Mouse (Mus musculus): Measurements from ENCODE around the gene Olfr648. TPM values are rescaled to one million over a fixed set of nuclear protein-coding genes. Genes with fewer than 3 reads are reported as not detected.
A peak's percentile ranks its signal among the peaks of the same experiment; 100 is the strongest.

Olfr648 gene
- 0.21 and 0.29 TPM in 2 replicates for polyA plus RNA-seq (2016; fragmentation: Nextera tagmentation; extraction: Ambion mirVana)

DNA sequence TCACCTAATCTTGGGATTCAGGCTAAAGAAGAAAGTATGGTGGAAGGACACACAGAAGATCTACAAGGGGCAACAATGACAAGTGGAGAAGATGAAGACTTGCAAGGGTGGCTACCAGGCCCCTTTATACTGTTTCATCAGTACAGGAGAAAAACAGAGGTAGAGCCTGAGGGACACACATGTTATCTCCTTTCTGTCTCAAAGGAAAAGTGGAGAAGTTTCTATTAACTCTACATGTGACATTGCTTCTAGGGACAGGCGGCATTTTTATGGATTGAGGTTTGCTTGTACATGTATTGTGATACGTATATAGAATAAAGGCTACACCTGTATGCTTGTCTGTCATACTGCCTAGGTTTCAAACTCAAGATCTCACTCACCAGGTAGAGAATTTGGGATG, at the start of gene Olfr648:
Gene Olfr648, minus strand, starts transcription at position 101 of the 400 bp plus-strand sequence.
- no peak for DNase-seq (ENCODE audit: low spot score)
- Histone ChIP-seq H3K4me3 (no peak within 1 kb of the TSS), H3K27me3 (ENCODE audit: low read depth, poor library complexity, severe bottlenecking) (no peaks in the 10 kb centered on the region), H3K36me3 (no peaks in the 10 kb centered on the region), H3K27ac (replicated peaks) (no peak within 1 kb of the TSS), H3K4me1 (no peaks in the 10 kb centered on the region), H3K9me3 (replicated peaks) (no peaks in the 10 kb centered on the region)
- 92% methylated on average over 2 of the region's 2 CpGs for whole genome bisulfite sequencing

DNA sequence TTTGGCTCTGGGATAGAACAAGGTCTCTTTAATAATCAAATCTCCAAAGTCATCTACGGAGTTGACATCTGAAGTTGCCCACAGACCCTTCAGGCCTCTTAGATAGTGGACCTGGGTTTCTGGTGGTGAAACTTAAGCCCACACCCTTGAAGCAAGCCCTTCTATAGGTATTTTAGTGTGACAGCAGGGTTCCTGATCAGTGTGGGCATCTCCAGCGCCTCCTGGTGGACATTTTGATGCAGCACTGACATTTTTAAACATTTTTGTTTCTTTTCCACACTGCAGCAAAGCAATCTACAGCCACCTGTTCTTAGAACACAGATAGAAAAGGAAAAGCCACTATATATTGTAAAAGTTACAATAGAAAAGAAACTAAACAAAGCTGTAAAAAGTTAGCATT, 48.0 kb upstream of the Olfr648 start:
- Histone ChIP-seq H3K27me3 (ENCODE audit: low read depth, poor library complexity, severe bottlenecking) (no peaks in the 10 kb centered on the region), H3K4me3 (no peak overlapping the region), H3K4me1 (no peaks in the 10 kb centered on the region), H3K9me3 (replicated peaks) (no peaks in the 10 kb centered on the region), H3K27ac (replicated peaks) (no peak overlapping the region), H3K36me3 (no peaks in the 10 kb centered on the region)
- 37% methylated on average over 2 of the region's 2 CpGs for WGBS
- DNase-seq (ENCODE audit: low spot score) = no peak

DNA sequence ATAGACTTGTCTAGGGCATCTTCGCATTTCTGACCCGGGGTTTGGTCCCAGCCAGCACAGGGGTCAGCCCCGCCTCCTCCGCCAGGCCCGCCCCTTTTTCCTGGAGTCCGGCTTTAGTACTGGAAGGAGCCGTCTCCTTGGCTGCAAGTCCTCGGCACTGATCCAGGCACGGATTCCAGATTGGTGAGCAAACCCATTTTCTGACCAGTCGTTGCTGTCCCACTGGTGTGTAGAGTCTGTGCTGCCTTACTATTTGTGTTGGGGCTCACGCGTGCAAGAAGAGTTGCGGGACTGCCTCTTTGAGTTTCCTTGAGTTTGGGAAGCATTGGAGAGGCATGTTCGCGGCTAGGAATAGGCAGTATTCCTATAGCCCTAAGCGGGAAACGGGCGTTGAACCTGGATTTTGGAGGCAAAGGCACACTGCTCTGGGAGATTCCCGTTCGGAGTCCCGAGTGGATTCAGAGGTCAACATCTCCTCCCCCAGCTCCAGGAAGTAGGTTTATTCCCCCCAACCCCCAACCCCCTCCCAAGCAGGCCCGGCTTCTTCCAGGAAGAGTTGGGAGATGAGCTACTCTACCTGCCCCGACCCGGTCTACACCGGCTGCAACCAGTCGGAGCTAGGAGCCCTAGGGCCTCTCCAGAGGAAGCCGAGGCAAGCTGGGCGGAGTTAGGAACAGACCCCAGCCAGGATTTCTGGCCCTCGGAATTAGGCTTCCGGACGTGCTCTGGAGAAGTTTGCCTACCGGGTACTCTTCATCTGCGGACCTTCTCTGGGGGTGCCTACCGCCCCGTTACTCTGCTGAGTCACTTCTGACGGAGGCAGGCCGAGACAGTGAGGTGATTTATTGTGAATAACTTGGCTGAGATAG, 35.7 kb upstream of the Olfr648 start, which contains the start of gene Trim6:
Gene Trim6, plus strand, starts transcription at position 93 of the 869 bp plus-strand sequence.
- Histone ChIP-seq H3K27me3 (ENCODE audit: low read depth, poor library complexity, severe bottlenecking) (no peaks in the 10 kb centered on the region), H3K9me3 (replicated peaks) (no peaks in the 10 kb centered on the region), H3K36me3 (no peaks in the 10 kb centered on the region), H3K4me1 (peaks cover 12% of the 10 kb centered on the region), H3K27ac (replicated peaks) (peak within 1 kb of the TSS; percentile 71), H3K4me3 (peak within 1 kb of the TSS; percentile 56)
- 2% methylated on average over 37 of the region's 37 CpGs for WGBS
- DNase-seq (ENCODE audit: low spot score) = peak; percentile 64

DNA sequence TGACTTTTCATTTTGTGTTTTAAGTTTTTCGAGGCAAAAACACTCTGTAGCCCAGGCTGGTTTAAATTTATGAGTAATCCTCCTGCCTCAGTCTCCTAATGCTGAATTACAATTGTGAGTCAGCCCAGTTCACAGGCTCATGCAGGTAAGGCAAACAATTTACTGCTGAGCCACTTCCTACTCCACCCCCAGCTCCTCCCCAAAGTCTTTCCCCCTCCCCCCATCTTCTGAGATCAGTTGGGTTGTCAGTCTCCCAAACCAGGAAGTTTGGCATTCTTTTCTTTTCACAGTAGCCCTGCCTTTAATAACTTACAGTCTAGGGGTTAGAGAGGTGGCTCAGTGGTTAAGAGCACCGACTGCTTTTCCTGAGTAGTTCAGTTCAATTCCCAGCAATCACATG, 34.7 kb upstream of the Olfr648 start:
- no peaks in the 10 kb centered on the region for H3K36me3 ChIP-seq
- peaks cover 12% of the 10 kb centered on the region for H3K4me1 ChIP-seq
- H3K9me3 ChIP-seq (replicated peaks) = no peaks in the 10 kb centered on the region
- no peak overlapping the region for H3K27ac ChIP-seq (replicated peaks)
- no peak for DNase-seq (ENCODE audit: low spot score)
- 83% methylated on average over 2 of the region's 2 CpGs for WGBS
- H3K27me3 ChIP-seq (ENCODE audit: low read depth, poor library complexity, severe bottlenecking) = no peaks in the 10 kb centered on the region
- H3K4me3 ChIP-seq = no peak overlapping the region

DNA sequence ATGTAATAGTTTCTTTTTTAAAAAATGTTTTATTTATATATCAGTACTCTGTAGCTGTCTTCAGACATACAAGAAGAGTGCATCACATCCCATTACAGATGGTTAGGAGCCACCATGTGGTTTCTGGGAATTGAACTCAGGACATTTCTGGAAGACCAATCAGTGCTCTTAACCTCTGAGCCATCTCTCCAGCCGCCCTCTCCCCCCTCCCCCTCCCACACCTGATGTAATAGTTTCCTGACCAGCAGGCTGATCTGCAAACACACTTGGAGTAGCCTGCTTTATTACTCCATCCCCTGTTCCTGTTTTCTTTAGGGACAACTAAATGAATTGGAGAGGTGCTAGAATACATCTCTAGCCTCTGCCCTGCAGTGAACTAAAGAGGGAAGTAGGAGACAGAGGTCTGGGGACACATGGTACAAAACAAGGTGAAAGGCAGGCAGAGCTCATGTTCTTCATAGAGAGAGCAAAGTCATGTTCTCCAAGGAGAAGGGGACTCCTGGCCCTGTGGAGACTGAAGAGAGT, 32.9 kb upstream of the Olfr648 start:
- DNase-seq (ENCODE audit: low spot score) = no peak
- WGBS = 59% methylated on average over 1 of the region's 1 CpGs
- Histone ChIP-seq H3K4me1 (peaks cover 12% of the 10 kb centered on the region), H3K27me3 (ENCODE audit: low read depth, poor library complexity, severe bottlenecking) (no peaks in the 10 kb centered on the region), H3K9me3 (replicated peaks) (no peaks in the 10 kb centered on the region), H3K27ac (replicated peaks) (no peak overlapping the region), H3K36me3 (no peaks in the 10 kb centered on the region), H3K4me3 (no peak overlapping the region)

DNA sequence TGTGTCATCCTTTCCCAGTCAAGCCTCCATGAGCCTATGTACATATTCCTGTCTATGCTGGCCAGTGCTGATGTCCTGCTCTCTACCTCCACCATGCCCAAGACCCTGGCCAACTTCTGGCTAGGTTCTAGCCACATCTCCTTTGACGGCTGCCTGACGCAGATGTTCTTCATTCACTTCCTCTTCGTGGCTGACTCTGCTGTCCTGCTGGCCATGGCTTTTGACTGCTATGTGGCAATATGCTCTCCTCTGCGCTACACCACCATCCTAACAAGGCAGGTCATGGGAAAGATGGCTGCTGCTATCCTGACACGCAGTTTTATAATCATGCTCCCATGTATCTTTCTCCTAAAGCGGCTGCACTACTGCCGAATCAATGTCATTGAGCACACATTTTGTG, 23.0 kb upstream of the Olfr648 start:
- Histone ChIP-seq H3K36me3 (no peaks in the 10 kb centered on the region), H3K9me3 (replicated peaks) (no peaks in the 10 kb centered on the region), H3K27me3 (ENCODE audit: low read depth, poor library complexity, severe bottlenecking) (no peaks in the 10 kb centered on the region), H3K4me3 (no peak overlapping the region), H3K4me1 (no peaks in the 10 kb centered on the region), H3K27ac (replicated peaks) (no peak overlapping the region)
- DNase-seq (ENCODE audit: low spot score) = no peak
- WGBS = 94% methylated on average over 7 of the region's 7 CpGs

DNA sequence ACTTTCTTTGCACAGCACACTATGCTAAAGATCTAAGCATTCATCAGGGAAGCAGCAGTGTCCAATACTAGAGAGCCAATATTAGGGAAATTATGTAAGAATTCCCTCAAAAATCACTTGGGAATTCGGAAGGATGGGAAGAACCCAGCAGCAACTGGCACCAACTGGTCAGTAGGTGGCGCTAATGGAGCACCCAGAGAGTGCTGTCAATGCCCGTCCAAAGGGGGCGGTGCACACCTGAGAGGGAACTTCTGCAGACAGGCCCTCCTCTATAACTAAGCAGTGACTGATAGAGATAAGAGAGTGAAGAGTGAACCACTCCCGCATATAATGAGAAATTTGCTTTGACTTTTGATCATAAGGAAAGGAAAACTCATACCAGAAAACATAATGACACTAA, 16.6 kb upstream of the Olfr648 start:
- Histone ChIP-seq H3K4me3 (no peak overlapping the region), H3K4me1 (no peaks in the 10 kb centered on the region), H3K27ac (replicated peaks) (no peak overlapping the region), H3K36me3 (no peaks in the 10 kb centered on the region), H3K9me3 (replicated peaks) (no peaks in the 10 kb centered on the region), H3K27me3 (ENCODE audit: low read depth, poor library complexity, severe bottlenecking) (no peaks in the 10 kb centered on the region)
- DNase-seq (ENCODE audit: low spot score) = peak; percentile 59
- WGBS = 6% methylated on average over 5 of the region's 5 CpGs

DNA sequence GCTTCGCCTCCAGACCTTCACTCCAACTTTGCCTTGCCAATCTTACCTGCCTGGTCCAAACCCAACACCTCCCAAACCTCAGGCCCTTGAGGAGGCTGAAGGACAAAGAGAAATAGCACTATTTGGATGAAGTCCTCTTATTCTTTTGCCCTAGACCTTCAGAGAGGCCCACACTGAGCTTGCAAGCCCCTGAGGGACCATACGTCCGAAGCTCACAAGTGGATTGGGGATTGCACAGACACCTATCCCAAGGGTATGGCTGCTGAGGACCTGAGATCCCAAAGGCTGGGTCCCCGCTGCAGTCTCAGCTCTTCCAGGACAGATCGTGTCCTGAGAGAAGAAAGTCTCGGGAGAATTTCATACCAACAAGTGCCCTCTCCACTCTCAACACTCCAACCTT, 12.7 kb upstream of the Olfr648 start, which contains the start of gene Olfr649:
Gene Olfr649, minus strand, starts transcription at position 101 of the 400 bp plus-strand sequence.
- no peaks in the 10 kb centered on the region for H3K4me1 ChIP-seq
- H3K27ac ChIP-seq (replicated peaks) = no peak within 1 kb of the TSS
- H3K27me3 ChIP-seq (ENCODE audit: low read depth, poor library complexity, severe bottlenecking) = no peaks in the 10 kb centered on the region
- DNase-seq (ENCODE audit: low spot score) = no peak
- 88% methylated on average over 6 of the region's 6 CpGs for WGBS
- H3K36me3 ChIP-seq = no peaks in the 10 kb centered on the region
- H3K9me3 ChIP-seq (replicated peaks) = no peaks in the 10 kb centered on the region
- H3K4me3 ChIP-seq = no peak within 1 kb of the TSS

DNA sequence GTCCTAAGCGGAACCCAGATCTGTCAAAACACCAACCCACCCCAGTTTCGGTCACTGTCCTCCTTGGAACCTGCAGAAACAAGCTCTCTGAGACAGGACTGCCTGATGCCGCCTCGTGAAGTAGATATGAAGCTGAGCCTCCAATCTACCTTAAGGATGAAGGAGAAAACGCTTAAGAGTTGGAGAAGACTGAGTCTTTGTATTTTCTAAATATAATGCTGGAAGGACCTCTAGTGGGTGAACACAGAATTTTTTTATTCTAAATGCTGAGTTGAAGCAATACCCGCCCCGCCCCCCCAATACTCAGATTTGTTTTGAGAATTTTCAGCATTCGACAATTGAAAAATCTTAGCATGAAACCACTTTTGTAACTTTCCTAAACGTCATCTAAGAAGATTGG, 8.1 kb upstream of the Olfr648 start:
- Histone ChIP-seq H3K36me3 (no peaks in the 10 kb centered on the region), H3K27ac (replicated peaks) (no peak overlapping the region), H3K4me3 (no peak overlapping the region), H3K4me1 (no peaks in the 10 kb centered on the region), H3K9me3 (replicated peaks) (no peaks in the 10 kb centered on the region), H3K27me3 (ENCODE audit: low read depth, poor library complexity, severe bottlenecking) (no peaks in the 10 kb centered on the region)
- no peak for DNase-seq (ENCODE audit: low spot score)
- WGBS = 58% methylated on average over 9 of the region's 9 CpGs

DNA sequence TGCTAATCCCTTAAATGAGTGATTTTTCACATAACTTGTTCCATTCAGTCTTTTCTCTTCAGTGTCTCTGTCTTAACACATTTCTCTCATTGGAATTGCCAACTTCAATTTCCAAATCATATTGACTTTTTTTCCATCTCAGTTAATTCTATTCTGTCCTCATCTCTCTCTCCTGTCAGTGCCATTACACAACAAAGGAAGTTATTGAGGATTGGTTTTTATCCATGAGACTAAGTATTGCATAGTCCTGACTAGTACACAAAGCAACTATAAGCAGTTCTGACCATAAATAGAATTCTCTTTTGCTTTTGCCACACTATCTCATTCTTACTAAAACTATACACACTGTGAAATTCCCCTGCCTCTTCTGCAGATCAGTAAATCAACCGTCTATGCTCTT, 4.1 kb downstream of the Olfr648 start:
- H3K4me3 ChIP-seq = no peak overlapping the region

DNA sequence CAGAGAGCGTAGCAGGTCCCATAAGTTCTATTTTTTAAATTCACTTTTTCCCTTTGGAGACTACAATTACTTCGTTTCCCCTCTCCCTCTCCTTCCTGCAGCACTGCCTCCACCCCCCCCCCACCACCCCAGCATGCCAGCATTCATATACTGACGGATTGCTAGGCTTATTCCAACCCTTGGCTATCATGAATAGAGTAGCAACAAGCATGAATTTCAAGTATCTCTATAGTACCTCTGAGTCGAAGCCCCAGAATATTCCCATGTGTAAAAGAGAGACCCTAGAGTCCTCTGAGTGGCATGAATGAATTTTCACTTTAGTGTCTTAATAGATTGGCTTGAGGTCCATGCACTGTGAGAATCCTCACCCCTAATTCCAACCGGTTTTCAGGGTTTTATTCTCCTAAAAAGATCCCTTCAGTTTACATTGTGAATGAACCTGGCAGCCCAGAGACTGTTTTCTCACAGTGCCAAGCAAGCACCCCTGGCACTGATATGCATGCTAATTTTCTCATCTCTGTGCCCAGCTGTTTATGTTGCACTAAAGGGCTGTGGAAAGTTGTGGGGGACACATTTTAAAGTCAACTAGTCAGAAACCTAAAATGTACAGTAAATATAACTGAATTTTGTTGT, 4.7 kb downstream of the Olfr648 start:
- Histone ChIP-seq H3K36me3 (no peaks in the 10 kb centered on the region), H3K9me3 (replicated peaks) (no peaks in the 10 kb centered on the region), H3K27ac (replicated peaks) (no peak overlapping the region), H3K4me1 (no peaks in the 10 kb centered on the region), H3K4me3 (no peak overlapping the region), H3K27me3 (ENCODE audit: low read depth, poor library complexity, severe bottlenecking) (no peaks in the 10 kb centered on the region)
- WGBS = 72% methylated on average over 5 of the region's 5 CpGs
- no peak for DNase-seq (ENCODE audit: low spot score)

More for the DNA sequence above, 4.1 kb downstream of the Olfr648 start:
- 90% methylated on average over 1 of the region's 1 CpGs for WGBS
- Histone ChIP-seq H3K9me3 (replicated peaks) (no peaks in the 10 kb centered on the region), H3K27ac (replicated peaks) (no peak overlapping the region), H3K27me3 (ENCODE audit: low read depth, poor library complexity, severe bottlenecking) (no peaks in the 10 kb centered on the region), H3K36me3 (no peaks in the 10 kb centered on the region), H3K4me1 (no peaks in the 10 kb centered on the region)
- DNase-seq (ENCODE audit: low spot score) = no peak

DNA sequence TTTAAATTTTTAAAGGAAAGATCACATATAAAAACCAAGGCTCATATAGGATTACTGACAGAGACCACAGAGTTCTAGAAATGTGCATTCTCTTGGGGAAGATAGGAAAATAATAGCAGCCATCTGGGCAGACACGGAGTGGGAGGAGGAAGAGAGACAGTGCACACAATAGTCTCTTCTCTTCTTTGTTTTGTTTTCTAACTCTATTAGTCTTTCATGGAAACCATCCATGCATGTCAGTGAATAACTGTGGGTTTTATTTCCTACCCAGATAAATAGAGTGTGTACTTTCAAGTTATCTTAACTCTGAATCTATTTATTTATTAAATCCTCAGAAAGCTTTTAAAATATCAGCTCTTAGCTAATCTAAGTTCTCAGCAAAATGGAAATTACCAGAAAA, 8.1 kb downstream of the Olfr648 start:
- Histone ChIP-seq H3K4me1 (no peaks in the 10 kb centered on the region), H3K27ac (replicated peaks) (no peak overlapping the region), H3K27me3 (ENCODE audit: low read depth, poor library complexity, severe bottlenecking) (no peaks in the 10 kb centered on the region), H3K9me3 (replicated peaks) (no peaks in the 10 kb centered on the region), H3K4me3 (no peak overlapping the region), H3K36me3 (no peaks in the 10 kb centered on the region)
- DNase-seq (ENCODE audit: low spot score) = no peak
- 36% methylated on average over 1 of the region's 1 CpGs for WGBS
